Mouse (Mus musculus): ENCODE data around the gene 1700015F17Rik. TPM values are rescaled to one million over a fixed set of nuclear protein-coding genes. Genes with fewer than 3 reads are reported as not detected.

The 1700015F17Rik gene
- not detected in 2 replicates for polyA plus RNA-seq (2021; fragmentation: Nextera tagmentation)
- long read RNA-seq, experiment 1: 0 reads
- long read RNA-seq, experiment 2: 0 reads

DNA sequence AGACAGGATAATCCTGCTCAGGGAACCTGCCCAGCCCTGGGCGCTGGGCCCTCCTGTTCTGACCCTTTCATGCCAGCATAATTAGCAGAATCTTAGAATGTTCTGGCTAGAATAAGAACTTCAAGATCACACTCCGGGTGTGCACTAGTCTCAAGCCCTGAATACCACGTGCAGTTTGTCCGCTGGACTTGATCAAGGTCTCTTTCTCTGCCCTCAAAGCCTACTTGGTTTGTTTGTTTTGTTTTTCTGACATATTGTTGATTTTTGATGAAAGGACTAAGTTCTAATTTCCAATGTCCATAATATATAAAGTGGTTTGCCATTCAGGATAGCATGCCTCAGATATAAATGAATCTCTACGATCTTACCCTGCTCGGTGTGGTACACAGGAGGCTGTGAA is at the start of gene 1700015F17Rik:
Gene 1700015F17Rik, minus strand, starts transcription at position 101 of the 400 bp plus-strand sequence.

DNA sequence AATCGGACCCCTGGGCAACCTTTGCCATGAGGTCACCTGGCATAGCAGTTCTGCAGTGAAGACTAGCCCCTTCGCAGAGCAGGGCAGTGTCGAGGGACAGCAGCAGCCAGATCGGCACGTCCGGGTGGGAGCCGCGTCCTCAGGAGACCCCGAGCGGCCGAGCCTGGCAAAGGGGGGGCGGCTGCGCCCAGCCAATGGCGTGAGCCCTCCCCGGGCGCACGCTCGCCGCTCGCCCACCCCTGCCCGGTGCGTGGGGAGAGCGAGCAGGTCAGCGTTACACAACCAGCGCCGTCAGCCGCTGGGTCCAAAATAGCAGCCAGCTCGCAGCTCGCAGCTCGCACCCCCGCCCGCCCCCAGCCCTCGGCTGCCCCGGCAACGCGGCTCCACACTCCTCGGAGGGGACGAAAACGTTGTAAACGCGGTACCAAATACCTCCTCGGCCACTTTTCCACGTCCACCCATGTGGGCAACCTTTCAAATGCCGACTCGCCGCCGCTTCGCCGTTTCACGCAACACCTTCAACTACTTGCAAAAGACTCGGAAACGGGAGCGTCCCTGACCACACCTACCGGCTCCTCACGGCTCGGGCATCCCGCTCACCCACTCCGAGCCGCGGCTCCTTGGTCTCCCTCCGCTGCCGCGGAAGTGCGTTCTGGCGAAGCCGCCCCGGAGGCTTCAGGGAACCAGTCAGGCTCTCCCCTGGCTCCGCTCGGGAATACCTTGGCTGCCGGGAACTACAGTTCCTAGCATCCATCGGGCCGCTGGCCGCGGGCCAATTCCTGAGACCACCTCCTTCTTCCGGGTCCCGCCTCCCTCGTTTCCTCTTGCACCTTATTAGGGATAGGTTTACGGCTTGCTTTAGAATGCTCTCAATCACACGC is 35.5 kb upstream of the 1700015F17Rik start, which contains the start of gene Cldn12:
Gene Cldn12, minus strand, starts transcription at position 763 of the 881 bp plus-strand sequence.

DNA sequence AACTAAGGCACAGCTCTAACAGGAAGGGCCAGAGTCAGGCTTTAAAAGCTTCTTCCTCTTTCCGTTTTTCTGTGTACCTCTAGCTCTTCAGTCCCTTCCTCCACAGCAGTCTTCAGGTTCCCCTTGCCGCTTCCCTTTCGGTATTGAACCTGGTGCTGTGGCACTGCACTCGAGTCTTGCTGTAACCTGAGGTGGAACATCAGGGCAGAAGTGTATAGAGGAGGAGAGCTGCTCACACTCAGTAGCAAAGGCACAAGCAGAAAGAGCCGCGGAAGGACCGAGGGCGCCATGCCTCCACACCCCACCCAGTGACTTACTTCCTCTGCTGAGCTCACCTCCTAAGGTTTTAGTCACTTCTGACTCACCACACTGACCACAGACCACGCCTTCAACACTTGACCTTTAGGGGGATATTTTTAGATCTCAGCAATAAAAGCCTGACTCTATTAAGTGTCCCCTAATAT is 58.9 kb downstream of the 1700015F17Rik start, which contains the start of gene Cdk14:
Gene Cdk14, minus strand, starts transcription at position 321 of the 464 bp plus-strand sequence.

Other genes starting within 250 kb of the 1700015F17Rik start
- gene Cdk14, start 58.8 kb downstream of the 1700015F17Rik start, polyA plus RNA-seq (2021; fragmentation: Nextera tagmentation): 74.6 and 86.0 TPM in 2 replicates
- gene Cldn12, start 35.8 kb upstream of the 1700015F17Rik start, polyA plus RNA-seq (2021; fragmentation: Nextera tagmentation): 11.9 and 14.3 TPM in 2 replicates
- 3.5 and 4.9 TPM in 2 replicates for gene Gtpbp10, start 80.4 kb upstream of the 1700015F17Rik start, polyA plus RNA-seq (2021; fragmentation: Nextera tagmentation)
- gene Gm8773, start 94.7 kb upstream of the 1700015F17Rik start, polyA plus RNA-seq (2021; fragmentation: Nextera tagmentation): 0.23 TPM in 1 of 2 replicates, not detected in the other
- 3.8 and 4.9 TPM in 2 replicates for gene Cfap69, start 185.1 kb upstream of the 1700015F17Rik start, polyA plus RNA-seq (2021; fragmentation: Nextera tagmentation)
- gene Steap2, start 215.4 kb upstream of the 1700015F17Rik start, polyA plus RNA-seq (2021; fragmentation: Nextera tagmentation): 3.6 and 11.5 TPM in 2 replicates